Mouse (Mus musculus): ENCODE data around the gene Ptprg. TPM values are rescaled to one million over a fixed set of nuclear protein-coding genes. Genes with fewer than 3 reads are reported as not detected.

Gene Ptprg
- total and polyA plus RNA-seq, 3 experiments = 25.1 to 57.1 (median 54.0) TPM

DNA sequence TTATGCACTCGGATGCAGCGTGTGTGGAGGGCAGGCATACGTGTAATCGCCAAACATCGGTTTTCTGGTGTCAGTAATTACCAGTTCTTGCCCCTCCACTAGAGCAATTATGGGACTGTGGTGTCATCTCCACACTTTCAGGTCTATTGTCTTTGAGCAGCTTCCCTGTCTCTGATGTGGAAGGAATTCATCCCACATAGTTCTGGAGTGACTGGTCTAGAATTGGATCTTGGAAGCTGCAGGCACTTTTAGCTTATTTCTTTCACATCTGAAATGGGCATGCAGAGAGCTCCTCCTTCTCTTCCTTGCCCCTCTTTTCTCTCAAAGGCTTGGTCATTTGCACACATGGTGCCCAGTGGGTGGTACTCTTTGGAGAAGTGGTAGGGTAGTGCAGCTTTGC is 363.9 kb downstream of the Ptprg start:
- Histone ChIP-seq H3K9ac (ENCODE audit: low read depth, low read length) (no peak overlapping the region), H3K4me1 (ENCODE audit: control insufficient read depth, insufficient read depth, low read length) (no peaks in the 10 kb centered on the region), H3K27me3 (ENCODE audit: control insufficient read depth, insufficient read depth, low read length) (no peaks in the 10 kb centered on the region), H3K79me2 (replicated peaks; ENCODE audit: control insufficient read depth, insufficient read depth, low read length) (no peaks in the 10 kb centered on the region; the same call in 1 of the 2 replicates), H3K4me3 (no peak overlapping the region), H3K36me3 (ENCODE audit: control insufficient read depth, insufficient read depth, low read length) (no peaks in the 10 kb centered on the region; the same call in 1 of the 2 replicates), H3K27ac (no peak overlapping the region)
- TF ChIP-seq POLR2A (IDR thresholded peaks at IDR 0.05; ENCODE audit: insufficient read depth, low read depth, low read length) (no peak), CTCF (IDR thresholded peaks at IDR 0.05) (no peak)
- no peak for DNase-seq
- 91% methylated on average over 5 of the region's 5 CpGs for WGBS
- intact Hi-C loops (cut with DNase I) = no loop called here

DNA sequence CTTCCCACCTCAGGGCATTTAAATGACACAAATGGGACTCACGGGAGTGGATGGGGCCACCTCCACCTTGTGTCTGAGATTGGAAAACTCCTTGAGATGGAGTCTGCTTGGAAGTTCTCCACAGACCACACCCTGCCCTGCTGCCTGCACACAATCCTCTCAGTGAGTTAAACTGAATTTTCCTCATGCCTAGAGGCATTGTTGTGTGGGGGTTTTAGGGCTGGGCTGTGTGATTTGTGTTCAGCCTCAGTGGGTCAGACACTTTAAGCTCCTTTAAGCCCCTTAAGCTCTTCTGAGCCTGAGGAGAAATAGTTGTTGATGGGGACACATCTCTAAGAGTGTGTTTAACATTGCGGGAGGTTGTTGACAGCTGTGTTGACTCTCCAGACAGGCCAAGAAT is 375.2 kb downstream of the Ptprg start:
- Histone ChIP-seq H3K27me3 (ENCODE audit: control insufficient read depth, insufficient read depth, low read length) (no peaks in the 10 kb centered on the region), H3K27ac (no peak overlapping the region), H3K4me3 (no peak overlapping the region), H3K4me1 (ENCODE audit: control insufficient read depth, insufficient read depth, low read length) (peaks cover 3% of the 10 kb centered on the region), H3K79me2 (replicated peaks; ENCODE audit: control insufficient read depth, insufficient read depth, low read length) (no peaks in the 10 kb centered on the region; the same call in 1 of the 2 replicates), H3K36me3 (ENCODE audit: control insufficient read depth, insufficient read depth, low read length) (peaks cover 4% of the 10 kb centered on the region; the same call in 1 of the 2 replicates), H3K9ac (ENCODE audit: low read depth, low read length) (no peak overlapping the region)
- no peak for TF ChIP-seq POLR2A (IDR thresholded peaks at IDR 0.05; ENCODE audit: insufficient read depth, low read depth, low read length)
- no peak for TF ChIP-seq CTCF (IDR thresholded peaks at IDR 0.05)
- TF ChIP-seq EP300 (IDR thresholded peaks at IDR 0.05; ENCODE audit: insufficient read depth, low read depth, low read length) = no peak
- no peak for DNase-seq
- intact Hi-C loops (cut with DNase I) = no loop called here
- WGBS = 71% methylated on average over 2 of the region's 2 CpGs

DNA sequence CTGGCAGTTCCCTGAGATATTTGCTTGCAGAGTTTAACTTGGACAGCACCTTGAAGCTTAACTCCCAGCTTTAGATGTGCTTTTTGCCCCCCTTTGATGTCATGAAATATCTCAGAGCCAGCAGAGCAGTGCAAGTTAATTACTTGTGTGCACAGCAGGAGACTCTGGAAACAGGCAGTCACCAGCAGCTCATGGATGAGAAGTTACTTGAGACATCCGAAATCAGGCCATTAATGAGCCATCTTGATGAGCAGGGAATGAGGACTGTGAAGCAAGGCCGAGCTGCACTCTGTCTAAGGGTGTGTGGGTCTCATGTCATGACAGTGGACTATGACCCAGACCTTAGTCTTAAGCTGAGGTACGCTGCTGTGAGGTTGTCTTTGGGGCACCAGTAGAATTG is 379.2 kb downstream of the Ptprg start:
- 93% methylated on average over 3 of the region's 3 CpGs for WGBS
- Histone ChIP-seq H3K79me2 (replicated peaks; ENCODE audit: control insufficient read depth, insufficient read depth, low read length) (no peaks in the 10 kb centered on the region), H3K9ac (ENCODE audit: low read depth, low read length) (no peak overlapping the region), H3K36me3 (ENCODE audit: control insufficient read depth, insufficient read depth, low read length) (peaks cover 4% of the 10 kb centered on the region; the same call in 1 of the 2 replicates), H3K27ac (no peak overlapping the region), H3K4me1 (ENCODE audit: control insufficient read depth, insufficient read depth, low read length) (peaks cover 3% of the 10 kb centered on the region), H3K27me3 (ENCODE audit: control insufficient read depth, insufficient read depth, low read length) (no peaks in the 10 kb centered on the region), H3K4me3 (no peak overlapping the region)
- intact Hi-C loops (cut with DNase I) = loop anchor here (5.0 kb wide), 2 partner anchors 115 to 125 kb away; no protein-coding TSS in a partner anchor
- TF ChIP-seq CTCF (IDR thresholded peaks at IDR 0.05) (no peak), EP300 (IDR thresholded peaks at IDR 0.05; ENCODE audit: insufficient read depth, low read depth, low read length) (no peak), POLR2A (IDR thresholded peaks at IDR 0.05; ENCODE audit: insufficient read depth, low read depth, low read length) (no peak)
- no peak for DNase-seq

DNA sequence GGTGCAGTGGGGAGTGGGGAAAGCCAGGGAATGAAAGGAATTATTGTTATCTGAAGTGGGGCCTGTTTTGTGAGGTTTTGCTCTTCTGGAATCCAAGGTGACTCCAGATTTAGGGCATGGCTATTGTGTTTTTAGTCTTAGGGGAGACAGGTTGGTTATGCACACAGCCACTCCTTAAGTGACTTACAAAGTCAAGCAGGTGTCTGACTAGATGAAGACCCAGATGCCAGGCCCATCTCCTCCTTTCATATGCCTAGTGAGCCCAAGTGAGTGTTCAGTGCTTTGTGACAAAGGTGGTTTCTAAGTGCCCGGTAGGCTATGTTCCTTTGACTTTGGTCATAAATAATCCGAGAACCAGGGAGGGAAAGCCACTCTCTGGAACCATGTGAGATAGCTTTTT is 381.2 kb downstream of the Ptprg start:
- no peak overlapping the region for H3K9ac ChIP-seq (ENCODE audit: low read depth, low read length)
- DNase-seq = no peak
- WGBS = 82% methylated on average over 2 of the region's 2 CpGs
- TF ChIP-seq CTCF (IDR thresholded peaks at IDR 0.05) (no peak), EP300 (IDR thresholded peaks at IDR 0.05; ENCODE audit: insufficient read depth, low read depth, low read length) (no peak), POLR2A (IDR thresholded peaks at IDR 0.05; ENCODE audit: insufficient read depth, low read depth, low read length) (no peak)
- H3K27me3 ChIP-seq (ENCODE audit: control insufficient read depth, insufficient read depth, low read length) = no peaks in the 10 kb centered on the region
- peaks cover 3% of the 10 kb centered on the region for H3K4me1 ChIP-seq (ENCODE audit: control insufficient read depth, insufficient read depth, low read length)
- H3K79me2 ChIP-seq (replicated peaks; ENCODE audit: control insufficient read depth, insufficient read depth, low read length) = no peaks in the 10 kb centered on the region
- H3K27ac ChIP-seq = no peak overlapping the region
- H3K36me3 ChIP-seq (ENCODE audit: control insufficient read depth, insufficient read depth, low read length) = peaks cover 4% of the 10 kb centered on the region
- H3K4me3 ChIP-seq = no peak overlapping the region
- intact Hi-C loops (cut with DNase I) = loop anchor here (5.0 kb wide), 2 partner anchors 117 to 123 kb away; no protein-coding TSS in a partner anchor

DNA sequence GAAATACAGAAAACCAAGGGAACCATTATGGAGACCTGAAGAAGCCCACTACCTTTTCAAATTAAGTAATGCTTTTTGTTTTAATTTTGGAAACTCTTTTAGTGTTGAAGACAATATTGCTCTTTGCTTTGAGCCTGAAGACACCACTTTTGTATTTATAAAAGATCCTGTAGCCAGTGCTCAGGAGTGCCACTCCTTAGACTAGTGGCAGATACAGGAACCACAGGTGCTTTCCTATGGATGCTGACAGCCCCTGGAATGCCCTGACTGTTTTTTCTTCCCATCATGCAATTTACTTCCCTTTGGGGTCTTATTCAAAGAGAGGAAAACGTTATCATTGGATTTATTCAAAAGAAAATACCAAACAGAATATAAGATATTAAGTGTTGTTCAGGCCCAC is 381.9 kb downstream of the Ptprg start:
- Histone ChIP-seq H3K27ac (no peak overlapping the region), H3K79me2 (replicated peaks; ENCODE audit: control insufficient read depth, insufficient read depth, low read length) (no peaks in the 10 kb centered on the region), H3K27me3 (ENCODE audit: control insufficient read depth, insufficient read depth, low read length) (no peaks in the 10 kb centered on the region), H3K36me3 (ENCODE audit: control insufficient read depth, insufficient read depth, low read length) (peaks cover 4% of the 10 kb centered on the region), H3K4me1 (ENCODE audit: control insufficient read depth, insufficient read depth, low read length) (peaks cover 3% of the 10 kb centered on the region), H3K4me3 (no peak overlapping the region), H3K9ac (ENCODE audit: low read depth, low read length) (no peak overlapping the region)
- WGBS = 49% methylated on average over 1 of the region's 1 CpGs
- no peak for DNase-seq
- intact Hi-C loops (cut with DNase I) = no loop called here
- TF ChIP-seq EP300 (IDR thresholded peaks at IDR 0.05; ENCODE audit: insufficient read depth, low read depth, low read length) (no peak), CTCF (IDR thresholded peaks at IDR 0.05) (peak; percentile 59)

DNA sequence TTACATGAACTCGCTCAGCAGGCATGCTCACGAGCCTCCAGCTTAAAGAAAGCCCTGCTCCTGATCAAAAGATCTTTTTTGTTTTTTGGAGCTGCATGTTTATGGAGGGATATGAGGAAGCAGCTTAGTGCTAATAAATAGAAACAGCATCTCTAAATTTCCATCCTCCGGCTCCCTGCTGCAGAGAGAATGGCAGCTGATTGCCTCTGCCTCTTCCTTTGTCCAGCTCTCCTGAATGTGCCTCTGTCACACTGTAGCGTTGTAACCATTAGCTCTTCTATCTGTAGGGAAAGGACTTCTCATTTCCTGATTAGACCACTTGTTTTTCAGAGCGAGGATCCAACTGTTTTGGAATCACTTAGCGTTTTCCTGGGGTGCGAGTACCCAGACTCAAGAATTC is 382.4 kb downstream of the Ptprg start:
- Histone ChIP-seq H3K36me3 (ENCODE audit: control insufficient read depth, insufficient read depth, low read length) (peaks cover 4% of the 10 kb centered on the region), H3K4me3 (no peak overlapping the region), H3K79me2 (replicated peaks; ENCODE audit: control insufficient read depth, insufficient read depth, low read length) (no peaks in the 10 kb centered on the region), H3K27ac (no peak overlapping the region), H3K27me3 (ENCODE audit: control insufficient read depth, insufficient read depth, low read length) (no peaks in the 10 kb centered on the region), H3K9ac (ENCODE audit: low read depth, low read length) (no peak overlapping the region), H3K4me1 (ENCODE audit: control insufficient read depth, insufficient read depth, low read length) (peaks cover 3% of the 10 kb centered on the region)
- WGBS = 79% methylated on average over 7 of the region's 7 CpGs
- intact Hi-C loops (cut with DNase I) = no loop called here
- no peak for TF ChIP-seq CTCF (IDR thresholded peaks at IDR 0.05)
- TF ChIP-seq POLR2A (IDR thresholded peaks at IDR 0.05; ENCODE audit: insufficient read depth, low read depth, low read length) = no peak
- TF ChIP-seq EP300 (IDR thresholded peaks at IDR 0.05; ENCODE audit: insufficient read depth, low read depth, low read length) = no peak
- DNase-seq = no peak
